Mouse (Mus musculus) kidney, embryonic 16.5 days (tissue): ENCODE results near the gene Col20a1. TPM values are rescaled to one million over a fixed set of nuclear protein-coding genes. Genes with fewer than 3 reads are reported as not detected.
A peak's percentile ranks its signal among the peaks of the same experiment; 100 is the strongest.

Experiments
- ATAC-seq: fragments of 200-750 bp; cut with Nextera tagmentation; 2 replicates; pipeline ENCODE4 v1.8.0; 2017; ENCODE audit warnings: moderate TSS enrichment; ENCODE audit not compliant: low FRiP score, low TSS enrichment
- H3K27ac ChIP-seq: fragments of 300-500 bp; sonication (generic); 2 replicates; pipeline ENCODE4 v1.5.1; 2014; ENCODE audit warnings: low read length
- H3K27me3 ChIP-seq: fragments of 300-500 bp; sonication (generic); 2 replicates; pipeline ENCODE4 v1.6.1; 2014; ENCODE audit warnings: low read length, control low read depth, mixed read lengths; ENCODE audit not compliant: insufficient read depth
- H3K36me3 ChIP-seq: fragments of 300-500 bp; sonication (generic); 2 replicates; pipeline ENCODE4 v1.6.1; 2014; ENCODE audit warnings: low read length, control low read depth, mixed read lengths; ENCODE audit not compliant: insufficient read depth
- H3K4me1 ChIP-seq: fragments of 300-500 bp; sonication (generic); 2 replicates; pipeline ENCODE4 v1.6.1; 2014; ENCODE audit warnings: low read length, control low read depth, mixed read lengths; ENCODE audit not compliant: insufficient read depth
- H3K4me2 ChIP-seq: fragments of 300-500 bp; sonication (generic); replicated peaks from 2 replicates; pipeline ENCODE4 v1.6.1; 2014; ENCODE audit warnings: low read depth, low read length
- H3K4me3 ChIP-seq: fragments of 300-500 bp; sonication (generic); 2 replicates; pipeline ENCODE4 v1.5.1; 2014; ENCODE audit warnings: mild to moderate bottlenecking, low read length
- H3K9ac ChIP-seq: fragments of 300-500 bp; sonication (generic); replicated peaks from 2 replicates; pipeline ENCODE4 v1.6.1; 2014; ENCODE audit warnings: low read length
- H3K9me3 ChIP-seq: fragments of 300-500 bp; sonication (generic); 2 replicates; pipeline ENCODE4 v1.6.1; 2016; ENCODE audit warnings: low read length, control low read depth
- WGBS: fragments of 180-500 bp; shearing (Covaris S2); extraction: QIAGEN DNeasy Blood & Tissue Kit; methylation state at CpG from one replicate; pipeline ENCODE4 v1.1.7; 2014; 5-methylcytosine and 5-hydroxymethylcytosine counted together
- polyA plus RNA-seq: library from polyadenylated mRNA; unstranded; fragments of >200 nt; fragmentation: Nextera tagmentation; extraction: Ambion mirVana; gene quantifications from 2 replicates; pipeline ENCODE4 v1.2.1, GENCODE M21; 2015

The Col20a1 gene
- polyA plus RNA-seq = 0.22 and 0.47 TPM in 2 replicates

- no peaks in the 10 kb centered on the region for H3K27me3 ChIP-seq
- H3K4me3 ChIP-seq = no peak within 1 kb of the TSS
- H3K36me3 ChIP-seq = peaks cover 14% of the 10 kb centered on the region
- H3K27ac ChIP-seq = no peak within 1 kb of the TSS
- H3K4me2 ChIP-seq = no peak within 1 kb of the TSS
- no peak for ATAC-seq
- no peaks in the 10 kb centered on the region for H3K9me3 ChIP-seq
- H3K9ac ChIP-seq = no peak within 1 kb of the TSS
- H3K4me1 ChIP-seq = no peaks in the 10 kb centered on the region
- WGBS = 61% methylated on average over 2 of the region's 2 CpGs
Observed at GRCm38 (mm10) chr2:180986449-180986848, at the start of gene Col20a1. Gene Col20a1, plus strand, starts transcription at chr2:180986535.

GRCm38 (mm10) chr2:180940187-180940586 lies 46.1 kb upstream of the Col20a1 start:
- H3K9ac ChIP-seq = no peak overlapping the region
- no peak for ATAC-seq
- H3K4me1 ChIP-seq = no peaks in the 10 kb centered on the region
- no peak overlapping the region for H3K4me2 ChIP-seq
- no peaks in the 10 kb centered on the region for H3K27me3 ChIP-seq
- H3K9me3 ChIP-seq = no peaks in the 10 kb centered on the region
- H3K36me3 ChIP-seq = peaks cover 7% of the 10 kb centered on the region; the same call in 1 of the 2 replicates
- H3K27ac ChIP-seq = no peak overlapping the region
- no peak overlapping the region for H3K4me3 ChIP-seq

- no peak overlapping the region for H3K4me3 ChIP-seq
- H3K36me3 ChIP-seq = peaks cover 7% of the 10 kb centered on the region; the same call in 1 of the 2 replicates
- no peaks in the 10 kb centered on the region for H3K27me3 ChIP-seq
- ATAC-seq = no peak
- no peaks in the 10 kb centered on the region for H3K9me3 ChIP-seq
- no peak overlapping the region for H3K4me2 ChIP-seq
- H3K27ac ChIP-seq = no peak overlapping the region
- H3K9ac ChIP-seq = no peak overlapping the region
- H3K4me1 ChIP-seq = no peaks in the 10 kb centered on the region
Observed at GRCm38 (mm10) chr2:180941869-180942268, 44.5 kb upstream of the Col20a1 start.

GRCm38 (mm10) chr2:180949947-180950346 lies 36.4 kb upstream of the Col20a1 start:
- Histone ChIP-seq H3K27ac (no peak overlapping the region), H3K4me3 (no peak overlapping the region), H3K4me2 (no peak overlapping the region), H3K9ac (no peak overlapping the region), H3K27me3 (peaks cover 7% of the 10 kb centered on the region), H3K9me3 (no peaks in the 10 kb centered on the region), H3K4me1 (peaks cover 23% of the 10 kb centered on the region), H3K36me3 (no peaks in the 10 kb centered on the region)
- no peak for ATAC-seq
- 13% methylated on average over 1 of the region's 1 CpGs for WGBS

- Histone ChIP-seq H3K27me3 (peaks cover 9% of the 10 kb centered on the region), H3K4me3 (peak overlapping the region; percentile 69), H3K4me1 (peaks cover 23% of the 10 kb centered on the region), H3K36me3 (no peaks in the 10 kb centered on the region), H3K4me2 (peak overlapping the region; percentile 93), H3K27ac (peak overlapping the region; percentile 76), H3K9ac (0 out of 2 replicates have a peak overlapping the region, but pooled peaks have one; percentile 16), H3K9me3 (no peaks in the 10 kb centered on the region)
- 11% methylated on average over 9 of the region's 9 CpGs for WGBS
- ATAC-seq = no peak
Observed at GRCm38 (mm10) chr2:180952731-180953171, 33.6 kb upstream of the Col20a1 start.

- Histone ChIP-seq H3K36me3 (no peaks in the 10 kb centered on the region), H3K4me2 (peak overlapping the region; percentile 93), H3K27me3 (peaks cover 9% of the 10 kb centered on the region), H3K9ac (peak overlapping the region; percentile 57), H3K27ac (peak overlapping the region; percentile 46; the same call in 1 of the 2 replicates), H3K4me1 (peaks cover 23% of the 10 kb centered on the region), H3K4me3 (peak overlapping the region; percentile 69), H3K9me3 (no peaks in the 10 kb centered on the region)
- 38% methylated on average over 2 of the region's 2 CpGs for WGBS
- ATAC-seq = no peak
Observed at GRCm38 (mm10) chr2:180953638-180954037, 32.7 kb upstream of the Col20a1 start.

GRCm38 (mm10) chr2:180954061-180955047 lies 32.0 kb upstream of the Col20a1 start, which contains the start of gene Nkain4:
Gene Nkain4, minus strand, starts transcription at chr2:180954699.
- H3K9ac ChIP-seq = peak within 1 kb of the TSS; percentile 57
- no peaks in the 10 kb centered on the region for H3K9me3 ChIP-seq
- peak; percentile 95 for ATAC-seq
- no peaks in the 10 kb centered on the region for H3K36me3 ChIP-seq
- peaks cover 23% of the 10 kb centered on the region for H3K4me1 ChIP-seq
- under 1% methylated on average over 50 of the region's 52 CpGs for WGBS
- peaks cover 9% of the 10 kb centered on the region for H3K27me3 ChIP-seq
- H3K4me3 ChIP-seq = peak within 1 kb of the TSS; percentile 69
- H3K27ac ChIP-seq = peak within 1 kb of the TSS; percentile 46
- H3K4me2 ChIP-seq = peak within 1 kb of the TSS; percentile 93

GRCm38 (mm10) chr2:180959605-180960004 lies 26.7 kb upstream of the Col20a1 start:
- WGBS = 62% methylated on average over 7 of the region's 7 CpGs
- H3K4me1 ChIP-seq = no peaks in the 10 kb centered on the region
- H3K4me2 ChIP-seq = no peak overlapping the region
- no peak overlapping the region for H3K27ac ChIP-seq
- H3K4me3 ChIP-seq = no peak overlapping the region
- no peaks in the 10 kb centered on the region for H3K36me3 ChIP-seq
- no peak for ATAC-seq
- H3K27me3 ChIP-seq = 0 out of 2 replicates have a peak, but pooled peaks cover 3% of the 10 kb centered on the region
- H3K9ac ChIP-seq = no peak overlapping the region
- H3K9me3 ChIP-seq = no peaks in the 10 kb centered on the region

GRCm38 (mm10) chr2:180960187-180960586 lies 26.1 kb upstream of the Col20a1 start:
- H3K9ac ChIP-seq = no peak overlapping the region
- no peak overlapping the region for H3K4me2 ChIP-seq
- no peak for ATAC-seq
- no peak overlapping the region for H3K4me3 ChIP-seq
- H3K27me3 ChIP-seq = 0 out of 2 replicates have a peak, but pooled peaks cover 3% of the 10 kb centered on the region
- H3K9me3 ChIP-seq = no peaks in the 10 kb centered on the region
- H3K27ac ChIP-seq = no peak overlapping the region
- H3K4me1 ChIP-seq = no peaks in the 10 kb centered on the region
- H3K36me3 ChIP-seq = no peaks in the 10 kb centered on the region
- 50% methylated on average over 3 of the region's 3 CpGs for WGBS
